Mouse (Mus musculus) cerebellum, postnatal 25 days (tissue): ENCODE data around the gene Babam2.

Source experiments
- DNase-seq, 2 experiments: peaks; one replicate each; pipeline ENCODE4 v3.0.0; 2021; ENCODE audit warnings: mixed read lengths in 2 of 2

Babam2 gene

DNA sequence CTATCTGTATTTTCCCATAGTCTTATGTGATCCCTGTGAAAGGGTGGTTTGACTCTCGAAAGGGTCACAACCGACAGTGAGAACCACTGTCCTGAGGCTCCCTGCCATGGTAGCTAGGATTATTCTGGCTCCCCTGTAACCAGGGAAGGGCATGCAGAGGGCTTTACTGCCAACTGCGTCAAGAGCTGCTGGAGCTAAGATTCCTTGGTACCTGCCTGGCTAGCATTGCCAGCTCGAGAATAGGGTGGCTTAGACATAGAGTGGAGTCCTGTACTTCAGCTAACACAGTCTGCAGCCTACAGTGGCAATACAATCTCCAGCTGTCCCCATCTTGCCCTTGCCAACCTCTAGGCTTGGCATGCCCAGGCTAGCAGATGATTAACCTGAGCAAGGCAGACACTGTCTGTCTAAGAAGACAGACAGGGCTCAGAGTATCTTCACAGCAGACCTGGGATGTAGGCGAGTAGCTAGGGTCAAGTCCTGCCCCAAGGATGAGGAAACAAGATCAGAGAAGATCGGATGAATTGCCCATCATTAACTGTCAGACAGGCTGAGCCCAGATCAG is 389.1 kb downstream of the Babam2 start:
- DNase-seq, result peak; percentile 15

DNA sequence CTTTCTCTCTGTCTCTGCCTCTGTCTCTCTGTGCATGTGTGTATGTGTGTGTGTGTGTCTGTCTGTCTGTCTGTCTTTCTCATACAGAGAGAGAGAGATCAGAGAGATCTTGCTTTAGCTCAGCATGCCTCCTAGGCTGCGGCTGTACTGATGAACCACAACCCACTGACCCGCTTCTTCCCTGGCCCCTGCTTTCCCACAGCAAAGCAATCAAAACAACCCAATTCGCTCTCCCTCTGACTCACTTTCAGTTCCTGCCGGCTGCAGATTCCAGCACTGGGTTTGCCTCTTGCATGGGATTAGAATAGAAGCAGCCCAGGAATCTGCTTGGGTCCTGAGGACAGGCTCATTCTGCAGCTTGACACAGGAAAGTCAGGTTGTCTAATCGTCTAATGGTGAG is 392.0 kb downstream of the Babam2 start:
- no peak for DNase-seq

DNA sequence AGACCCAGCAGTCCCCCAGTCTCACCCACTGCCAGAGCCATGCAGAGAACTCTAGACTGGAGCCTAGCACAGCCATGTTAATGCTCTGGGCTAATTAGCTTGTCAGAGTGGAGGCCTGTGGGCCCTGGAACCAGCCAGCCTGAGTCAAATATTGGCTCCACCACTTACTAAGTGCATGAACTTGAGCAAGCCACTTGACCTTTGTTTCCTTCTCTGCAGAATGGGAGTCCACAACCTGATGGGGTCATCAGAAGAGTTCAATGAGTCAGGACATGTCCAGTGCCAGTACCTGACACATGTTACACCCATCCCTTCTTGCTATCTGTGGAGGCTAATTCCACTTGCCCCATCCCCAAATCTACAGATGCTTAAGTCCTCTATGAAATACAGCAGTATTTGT is 394.8 kb downstream of the Babam2 start:
- DNase-seq, result no peak

DNA sequence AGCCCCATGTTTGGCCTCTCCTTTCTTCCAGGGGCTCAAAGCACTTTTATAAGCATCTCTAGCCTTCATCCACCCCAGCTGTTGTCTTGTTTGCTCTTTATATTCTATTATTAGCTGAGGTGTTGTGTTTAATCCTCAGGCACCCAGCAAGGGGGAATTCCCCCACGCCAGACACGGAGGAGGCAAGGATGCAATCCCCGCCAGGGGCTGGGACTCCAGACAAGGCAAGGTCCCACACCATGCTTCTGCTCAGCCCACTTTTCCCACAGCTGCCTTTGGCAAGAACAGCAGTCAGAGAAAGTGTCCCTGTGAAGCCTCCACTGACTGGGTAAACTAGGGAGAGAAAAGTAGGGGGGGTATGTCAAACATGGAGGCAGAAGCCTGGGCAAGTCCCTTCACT is 401.2 kb downstream of the Babam2 start:
- no peak for DNase-seq

DNA sequence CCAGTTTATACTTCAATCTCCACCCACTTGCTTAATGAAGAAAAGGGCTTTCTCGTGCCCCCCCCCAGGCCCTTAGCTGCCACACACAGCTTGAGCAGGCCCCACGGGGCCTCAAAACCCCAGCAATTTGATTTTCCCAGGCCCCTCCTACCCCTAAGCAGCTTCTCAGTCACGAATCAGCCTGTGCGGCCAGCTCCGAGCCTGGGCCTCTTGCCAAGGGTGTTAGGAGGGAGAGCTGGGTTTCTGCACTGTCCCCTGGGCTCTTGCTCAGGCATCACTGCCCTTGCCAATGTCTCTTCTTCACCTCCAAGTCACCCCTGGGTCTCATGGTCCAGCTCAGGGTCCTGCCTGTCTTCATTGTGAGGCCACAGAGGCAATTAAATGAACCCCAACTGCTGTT is 405.0 kb downstream of the Babam2 start:
- peak; percentile 80 to 85 for DNase-seq

DNA sequence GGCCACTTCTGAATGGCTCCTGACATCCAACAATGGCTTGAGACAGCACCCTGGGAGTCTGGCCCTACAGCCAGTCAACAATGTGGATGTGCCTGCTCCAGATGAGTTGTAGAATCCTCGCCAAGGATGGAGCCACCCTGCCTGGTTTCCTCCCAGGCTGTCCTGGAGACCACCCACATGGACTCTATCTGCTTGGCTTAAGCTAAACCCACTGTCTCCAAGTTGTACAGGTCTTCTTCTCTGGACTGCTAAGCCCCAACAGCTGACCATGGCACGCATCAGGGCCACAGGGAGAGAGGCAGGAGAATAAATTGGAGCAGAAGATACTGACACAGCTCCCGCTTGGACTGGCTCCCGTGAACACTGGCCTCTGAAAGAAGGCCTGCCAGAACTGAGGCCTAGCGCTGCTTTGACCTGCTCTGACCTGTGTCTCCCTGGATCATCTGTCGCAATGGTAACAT is 405.5 kb downstream of the Babam2 start:
- peak; percentile 55 to 63 for DNase-seq

DNA sequence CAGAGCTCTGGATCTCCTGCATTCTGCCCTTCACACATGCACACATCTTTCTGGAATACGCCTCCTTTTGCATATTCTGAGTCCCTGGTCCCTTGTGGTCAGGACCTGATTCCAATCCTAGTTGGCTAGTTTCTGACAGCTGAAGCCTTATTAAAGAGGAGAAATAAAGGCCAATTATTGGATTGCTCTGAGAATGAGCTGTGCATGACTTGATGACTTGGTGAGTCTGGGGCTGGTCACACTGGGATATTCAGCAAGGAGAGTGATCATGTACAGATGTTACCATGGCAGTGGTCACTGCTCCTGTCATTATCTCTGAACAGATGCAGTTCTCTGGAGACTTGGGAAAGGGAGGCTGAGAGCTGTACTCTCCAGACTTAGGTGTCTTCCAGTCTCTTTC is 406.1 kb downstream of the Babam2 start:
- no peak for DNase-seq

DNA sequence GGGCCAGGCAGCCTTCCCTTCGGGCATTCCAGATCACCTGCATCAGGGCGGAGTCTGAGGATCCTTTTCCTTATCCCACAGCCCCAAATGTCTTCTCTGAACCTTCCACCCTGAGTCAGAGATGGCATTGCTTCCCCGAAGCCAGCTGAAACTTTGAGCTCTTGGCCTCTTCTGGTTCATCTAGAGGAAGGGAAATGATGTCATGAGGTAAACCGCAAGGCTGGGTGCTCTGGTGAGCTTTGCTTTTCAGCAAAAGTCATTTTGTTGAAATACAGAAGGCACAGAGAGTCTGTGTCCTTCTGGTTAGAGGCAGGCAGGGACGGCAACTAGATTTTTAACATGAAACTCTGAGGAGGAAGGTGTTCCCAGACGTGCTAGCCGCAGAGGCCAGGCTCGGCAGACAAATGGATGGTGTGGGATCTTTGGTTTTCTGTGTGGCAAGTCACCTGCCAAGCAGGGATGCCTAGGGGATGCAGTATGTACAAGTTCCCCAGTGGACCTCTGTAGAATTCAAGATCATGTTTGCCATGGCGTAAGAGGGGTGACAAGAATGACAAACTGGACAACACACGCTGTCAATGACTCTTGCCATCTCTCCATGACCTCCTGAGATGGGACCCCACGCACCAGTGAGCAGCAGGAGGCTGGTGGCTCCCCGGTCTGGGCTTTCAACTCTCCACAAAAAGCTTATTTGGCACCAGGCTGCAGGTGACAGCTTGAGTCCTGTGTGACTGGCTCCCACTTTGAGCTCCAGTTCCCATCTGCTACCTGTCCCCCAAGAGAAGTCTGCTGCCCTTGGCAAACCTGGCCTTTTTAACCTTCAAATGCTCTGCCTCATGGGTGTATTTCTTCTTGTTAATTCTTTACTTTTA is 406.9 kb downstream of the Babam2 start:
- peak; percentile 74 to 79 for DNase-seq

DNA sequence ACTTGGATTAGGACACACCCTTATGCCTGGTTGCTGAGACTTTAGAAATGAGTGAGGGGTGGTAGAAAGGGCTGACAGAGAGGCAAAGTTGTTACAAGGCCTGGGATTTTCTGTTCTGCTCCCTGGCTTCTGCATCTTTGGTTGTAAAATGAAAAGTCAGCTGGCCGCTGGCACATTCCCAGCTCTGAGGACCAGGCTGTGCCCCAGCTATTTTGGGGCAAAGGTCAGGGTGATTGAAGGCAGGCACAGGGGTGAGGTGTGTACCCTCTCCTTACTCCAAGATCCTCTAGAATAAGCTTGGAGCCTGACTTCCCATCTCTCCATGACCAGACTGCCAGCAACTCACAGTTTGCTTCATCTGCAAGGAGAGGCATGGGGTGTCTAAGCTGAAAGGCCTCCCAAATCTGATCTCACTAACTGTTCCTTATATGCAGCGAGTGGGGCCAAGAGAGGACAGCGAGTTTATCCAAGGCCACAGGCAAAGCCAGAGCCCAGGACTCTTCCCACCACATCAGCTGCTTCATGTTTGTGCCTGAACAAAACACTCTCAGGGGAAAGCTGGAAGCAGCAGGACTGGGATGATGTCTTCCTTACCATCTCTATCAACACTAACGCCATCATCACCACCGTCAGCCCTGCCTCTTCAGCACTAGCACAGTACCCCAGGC is 409.1 kb downstream of the Babam2 start:
- DNase-seq, result no peak

DNA sequence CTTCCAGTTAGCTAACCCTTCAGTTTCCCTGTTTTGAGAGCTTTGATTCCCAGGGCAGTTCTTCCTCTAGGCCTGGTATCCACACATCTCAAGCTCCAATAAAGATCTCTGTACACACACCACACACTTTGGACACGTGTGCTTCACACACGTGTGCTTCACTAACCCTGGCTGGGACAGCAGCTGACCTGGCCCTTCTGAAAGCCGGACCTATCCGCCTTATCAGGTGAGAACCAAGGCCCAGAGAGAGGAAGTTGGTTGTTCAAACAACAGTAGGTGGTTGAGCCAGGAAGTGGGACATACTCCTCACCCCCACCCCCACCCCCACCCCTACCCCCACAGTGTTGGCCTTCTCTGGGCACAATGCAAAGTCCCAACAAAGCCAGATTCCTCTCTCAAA is 413.2 kb downstream of the Babam2 start:
- no peak for DNase-seq

DNA sequence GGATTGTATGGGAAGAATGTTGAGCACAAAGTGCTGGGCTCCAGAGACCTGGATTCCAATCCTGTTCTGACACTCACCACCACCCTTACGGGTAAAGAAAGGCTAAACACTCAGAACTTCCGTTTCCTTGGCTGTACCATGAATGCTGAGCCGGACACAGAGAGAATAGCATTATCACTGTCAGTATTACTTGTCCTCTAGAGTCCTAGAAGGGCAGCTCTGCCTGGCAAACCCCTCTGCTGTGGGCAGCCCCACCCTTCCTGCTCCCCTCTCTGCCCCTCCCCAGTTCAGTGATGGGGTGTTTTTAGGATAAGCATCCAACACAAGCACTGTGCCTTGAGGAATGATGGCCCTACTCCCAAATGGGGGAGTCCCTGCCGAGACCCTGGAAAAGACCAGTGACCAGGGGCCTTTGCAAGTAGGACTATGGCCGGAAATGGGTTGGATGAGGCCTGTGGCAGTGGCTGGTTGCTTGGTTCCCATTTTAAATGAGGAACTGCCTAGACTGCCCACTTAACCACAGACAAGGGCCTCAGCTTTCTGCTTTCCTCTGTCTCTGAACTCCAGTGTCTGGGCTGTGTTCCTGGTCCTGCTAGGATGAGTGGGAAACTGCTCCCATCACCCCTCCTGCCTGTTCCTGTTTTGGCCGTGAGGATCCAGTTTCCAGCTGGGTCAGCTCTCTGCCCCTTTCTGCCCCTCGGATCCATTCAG is 414.9 kb downstream of the Babam2 start:
- DNase-seq, result no peak

DNA sequence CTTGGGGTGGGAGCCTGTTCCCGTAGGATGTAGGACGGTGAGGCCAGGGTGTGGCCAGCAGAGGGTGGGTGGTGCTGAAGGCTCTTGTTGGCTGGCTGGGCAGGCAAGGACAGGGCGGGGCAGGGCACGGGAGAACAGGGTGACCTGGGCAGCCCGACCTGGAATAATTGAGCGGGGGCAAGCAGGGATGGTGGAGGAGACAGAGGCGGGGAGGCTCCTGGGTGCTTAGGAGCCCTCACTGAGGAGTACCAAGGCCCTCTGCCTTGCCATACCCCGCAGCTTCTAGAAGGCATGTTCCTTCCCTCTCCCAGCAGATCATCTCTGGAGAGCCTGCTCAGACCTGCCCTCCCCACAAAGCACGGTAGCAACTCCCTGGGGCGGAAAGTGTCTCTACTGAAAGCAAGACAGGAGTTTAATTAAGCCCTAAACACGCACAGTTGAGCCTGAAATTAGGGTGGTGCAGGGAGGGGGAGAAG is 423.5 kb downstream of the Babam2 start:
- DNase-seq, result no peak

DNA sequence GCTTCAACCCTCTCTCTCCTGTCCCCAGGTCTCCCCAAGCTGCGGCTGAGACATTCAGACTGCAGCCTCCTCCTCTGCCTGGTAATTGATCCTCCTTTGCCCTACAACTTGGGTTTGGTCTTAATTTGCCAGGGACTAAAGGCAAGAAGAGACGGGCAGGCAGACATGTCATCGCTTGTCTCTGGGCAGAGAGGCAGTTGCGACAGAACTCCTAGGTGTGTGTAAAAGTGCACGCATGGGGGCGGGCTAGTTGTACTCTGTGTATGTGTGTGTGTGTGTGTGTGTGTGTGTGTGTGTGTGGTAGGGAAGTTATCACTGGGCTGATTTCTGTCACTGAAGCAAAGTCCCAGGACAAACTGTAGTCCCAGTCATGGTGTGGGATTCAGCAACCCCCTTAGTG is 424.5 kb downstream of the Babam2 start:
- DNase-seq, result no peak

DNA sequence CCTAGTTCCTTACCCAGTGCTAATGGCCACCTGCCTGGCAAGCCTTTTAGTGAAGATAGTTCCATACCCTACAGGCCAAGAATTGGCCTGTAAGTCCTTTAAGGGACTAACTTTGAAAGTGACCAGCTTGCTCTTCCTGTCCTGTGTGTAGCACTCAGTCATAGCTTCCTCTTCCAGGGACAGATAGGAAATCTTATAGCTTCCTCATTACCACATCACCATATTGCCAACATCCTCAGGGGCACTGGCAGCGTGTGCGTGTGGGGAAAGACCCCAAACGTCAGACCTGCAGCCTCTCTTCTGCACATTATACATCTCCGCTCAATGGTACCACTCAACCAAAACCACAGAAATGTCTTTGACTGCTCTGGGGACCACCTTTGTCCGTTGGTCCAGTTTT is 424.9 kb downstream of the Babam2 start:
- DNase-seq, result no peak

DNA sequence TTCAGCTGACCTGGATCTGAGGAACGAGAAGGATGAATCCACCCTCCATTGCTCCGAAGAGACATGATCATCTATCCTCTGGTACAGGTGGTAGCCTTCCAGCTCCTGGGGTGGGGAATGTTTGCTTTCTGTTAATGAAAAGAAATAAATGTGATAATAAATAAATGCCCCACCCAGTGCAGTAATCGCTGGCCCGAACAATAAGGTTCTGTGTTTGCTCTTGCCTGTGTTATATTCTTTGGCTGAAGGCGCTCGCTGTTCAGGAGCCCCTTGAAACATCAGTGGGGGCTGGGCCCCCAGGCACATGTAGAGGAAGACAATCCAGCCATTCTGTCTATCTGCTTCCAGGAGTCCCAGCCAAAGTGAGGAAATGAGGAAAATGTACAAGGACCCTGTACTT is 427.5 kb downstream of the Babam2 start:
- DNase-seq, result no peak

DNA sequence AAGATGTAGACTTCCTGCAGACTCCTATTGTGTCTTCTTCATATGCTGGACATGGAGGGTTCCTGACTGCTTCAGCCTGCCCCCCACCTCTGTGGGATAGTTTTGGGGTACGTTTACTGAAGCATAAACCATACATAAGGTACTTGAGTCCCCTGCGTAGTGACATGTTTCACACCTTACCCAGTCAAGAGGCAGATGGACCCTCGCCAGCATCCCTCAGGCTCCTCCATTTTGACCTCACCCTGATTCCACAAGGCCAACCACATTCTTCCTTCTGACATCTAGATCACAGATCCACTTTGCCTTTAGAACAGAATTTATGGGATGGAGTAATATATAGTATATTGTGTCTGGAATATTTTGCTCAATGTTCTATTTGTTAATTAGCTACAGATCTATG is 429.7 kb downstream of the Babam2 start:
- peak in 1 of 2 experiments; percentile 27 for DNase-seq

DNA sequence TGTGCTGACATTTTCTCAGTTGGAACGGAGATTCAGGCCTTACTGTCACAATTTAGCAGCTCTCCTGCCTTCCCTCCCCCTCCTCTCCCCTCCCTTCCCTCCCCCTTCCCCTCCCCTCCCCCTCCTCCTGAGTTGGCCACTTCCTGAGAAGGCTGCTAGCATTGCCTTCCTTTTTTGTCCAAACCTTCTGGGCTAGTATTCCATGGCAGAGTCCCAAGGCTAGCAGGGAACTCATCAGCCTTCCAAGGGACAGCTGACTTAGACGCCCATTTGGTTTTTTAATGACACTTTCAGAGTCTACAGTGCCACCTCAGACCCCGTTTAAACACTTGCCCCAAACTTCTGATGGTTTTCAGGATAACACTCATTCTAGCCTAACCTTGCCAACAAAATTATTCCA is 430.4 kb downstream of the Babam2 start:
- DNase-seq, result peak; percentile 22 to 60

DNA sequence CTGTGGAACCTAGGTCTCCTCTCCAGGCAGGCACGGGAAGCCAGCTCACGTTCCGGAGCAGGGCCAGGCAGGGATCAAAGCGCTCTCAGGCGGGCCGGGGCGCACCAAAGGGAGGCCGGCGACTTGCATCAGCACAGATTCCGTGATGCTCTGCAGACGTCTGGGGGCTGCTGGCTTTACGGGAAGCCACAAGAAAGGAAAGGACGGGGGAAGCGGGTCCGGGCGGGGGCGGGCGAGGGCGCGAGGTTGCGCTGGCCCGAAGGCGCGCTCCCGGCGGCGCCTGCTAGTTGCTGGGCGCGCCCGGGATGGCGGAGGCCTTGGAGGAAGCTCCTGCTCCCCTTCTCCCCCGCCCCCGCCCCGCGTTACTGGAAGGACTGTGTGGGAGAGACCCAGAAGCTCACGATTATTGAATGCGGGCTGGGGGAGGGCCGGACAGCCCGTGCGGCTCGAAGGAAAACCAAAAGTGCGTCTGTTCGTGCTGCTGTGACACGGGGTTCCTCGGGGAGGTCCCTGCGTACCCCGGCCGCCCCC is 435.6 kb downstream of the Babam2 start:
- peak; percentile 80 to 87 for DNase-seq

DNA sequence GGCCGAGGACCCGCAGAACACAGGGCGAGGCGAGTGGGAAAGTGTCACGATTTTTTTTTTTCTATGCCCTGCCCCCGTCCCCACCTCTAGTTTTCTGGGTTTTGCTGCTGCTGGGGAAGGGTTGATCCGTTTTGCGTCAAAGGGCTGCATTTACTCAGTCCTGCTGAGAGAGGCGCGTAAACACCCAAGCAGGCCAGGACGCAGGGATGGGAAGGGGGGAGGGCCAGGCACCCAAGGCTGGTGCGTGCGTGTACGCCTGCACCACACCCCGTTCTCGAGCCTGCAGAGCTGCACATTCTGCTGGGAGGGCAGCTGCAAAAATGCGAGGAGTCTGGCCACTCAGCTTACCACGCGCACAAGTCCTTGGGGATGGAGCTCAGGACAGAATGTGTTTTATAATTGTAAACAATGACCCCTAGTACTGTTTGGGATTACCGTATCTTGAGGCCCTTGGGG is 436.1 kb downstream of the Babam2 start:
- DNase-seq, result peak; percentile 79 to 82

DNA sequence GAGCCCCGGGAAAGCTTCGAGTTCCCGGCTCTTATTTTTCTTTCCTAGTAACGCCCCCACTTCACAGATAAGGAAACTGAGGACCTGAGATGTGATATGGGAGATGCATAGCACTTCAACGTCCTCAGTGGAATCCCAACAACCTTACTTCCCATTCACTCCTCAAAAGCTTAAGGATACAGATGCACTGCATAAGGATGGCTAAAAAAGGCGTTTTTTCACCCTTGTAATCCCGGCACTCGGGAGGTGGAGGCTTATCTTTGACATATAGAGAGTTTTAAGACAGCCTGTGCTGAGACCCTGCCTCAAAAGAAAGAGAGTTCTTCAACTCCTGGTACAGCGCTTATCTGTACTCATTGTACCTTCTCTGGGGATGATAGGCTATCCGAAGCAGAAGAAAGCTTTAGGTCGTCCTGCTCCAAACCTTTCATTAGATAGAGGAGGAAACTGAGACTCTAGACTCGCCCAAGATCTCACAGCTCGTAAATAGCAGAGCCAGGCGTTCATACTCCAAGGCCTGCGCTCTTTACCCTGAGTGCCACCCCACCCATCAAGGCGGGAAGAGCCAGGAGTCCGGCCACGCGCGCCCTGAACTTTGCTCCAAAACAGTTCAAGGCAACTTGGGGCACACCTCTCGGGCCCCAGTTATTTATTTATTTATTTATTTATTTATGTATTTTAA is 436.7 kb downstream of the Babam2 start:
- peak; percentile 54 to 59 for DNase-seq
